Mouse (Mus musculus) midbrain, embryonic 11.5 days (tissue): ENCODE measurements at regions not wholly inside any gene's neighbourhood (a gene's known extent, or its start where the extent isn't known, plus 50 kb on each side); places are given as distances from the start of the nearest gene placed in this dataset.

Experiments
- ATAC-seq: fragments of 200-750 bp; cut with Nextera tagmentation; 2 replicates; pipeline ENCODE4 v1.8.0; 2017; ENCODE audit warnings: moderate TSS enrichment, moderate library complexity; ENCODE audit not compliant: low FRiP score
- DNase-seq: peaks from one replicate; pipeline ENCODE4 v3.0.0; 2015; ENCODE audit warnings: low spot score; ENCODE audit errors: missing footprints
- H3K27ac ChIP-seq: fragments of 300-500 bp; sonication (generic); 2 replicates; pipeline ENCODE4 v1.5.1; 2014; ENCODE audit warnings: low read depth, low read length
- H3K27me3 ChIP-seq: fragments of 300-500 bp; sonication (generic); 2 replicates; pipeline ENCODE4 v1.6.1; 2014; ENCODE audit warnings: mild to moderate bottlenecking, low read length, moderate library complexity, mixed read lengths; ENCODE audit not compliant: control insufficient read depth, insufficient read depth
- H3K36me3 ChIP-seq: fragments of 300-500 bp; sonication (generic); 2 replicates; pipeline ENCODE4 v1.6.1; 2014; ENCODE audit warnings: mild to moderate bottlenecking, low read length, moderate library complexity, mixed read lengths; ENCODE audit not compliant: control insufficient read depth, insufficient read depth
- H3K4me1 ChIP-seq: fragments of 300-500 bp; sonication (generic); 2 replicates; pipeline ENCODE4 v1.6.1; 2014; ENCODE audit warnings: low read length; ENCODE audit not compliant: control insufficient read depth, insufficient read depth
- H3K4me2 ChIP-seq: fragments of 300-500 bp; sonication (generic); 2 replicates; pipeline ENCODE4 v1.6.1; 2014; ENCODE audit warnings: mild to moderate bottlenecking, moderate library complexity
- H3K4me3 ChIP-seq: fragments of 300-500 bp; sonication (generic); 2 replicates; pipeline ENCODE4 v1.5.1; 2014; ENCODE audit warnings: low read depth, low read length
- H3K9ac ChIP-seq: fragments of 300-500 bp; sonication (generic); 2 replicates; pipeline ENCODE4 v1.6.1; 2014; ENCODE audit warnings: low read length
- H3K9me3 ChIP-seq: fragments of 300-500 bp; sonication (generic); 2 replicates; pipeline ENCODE4 v1.6.1; 2016; ENCODE audit warnings: low read length; ENCODE audit not compliant: control insufficient read depth
- WGBS: fragments of 180-500 bp; shearing (Covaris S2); extraction: QIAGEN DNeasy Blood & Tissue Kit; methylation state at CpG from one replicate; pipeline ENCODE4 v1.1.7; 2014; 5-methylcytosine and 5-hydroxymethylcytosine counted together

DNA sequence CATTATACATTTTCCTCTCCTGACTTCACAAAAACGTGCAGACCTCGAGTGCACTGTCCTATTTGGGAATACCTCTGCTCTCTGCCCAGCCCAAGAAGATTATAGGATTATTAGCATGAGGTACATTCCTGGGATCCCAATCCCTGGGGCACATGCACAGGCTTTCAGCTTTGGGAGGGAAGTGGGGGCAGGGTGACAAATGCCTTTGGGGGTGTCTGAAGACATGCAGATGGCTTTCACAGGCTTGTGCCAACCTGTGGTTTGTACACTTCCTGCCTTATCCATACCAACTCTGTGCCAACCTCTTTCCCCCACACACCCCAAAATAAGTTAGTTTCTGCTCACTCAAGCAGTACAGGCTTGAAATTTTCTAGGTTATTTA is 160.3 kb upstream of the Thbs1 start:
- Histone ChIP-seq H3K27me3 (no peaks in the 10 kb centered on the region), H3K4me3 (no peak overlapping the region), H3K4me1 (no peaks in the 10 kb centered on the region), H3K4me2 (no peak overlapping the region), H3K36me3 (no peaks in the 10 kb centered on the region), H3K9me3 (no peaks in the 10 kb centered on the region), H3K27ac (no peak overlapping the region), H3K9ac (no peak overlapping the region)
- ATAC-seq (no peak), DNase-seq (no peak)
- 67% methylated on average over 2 of the region's 2 CpGs for WGBS

DNA sequence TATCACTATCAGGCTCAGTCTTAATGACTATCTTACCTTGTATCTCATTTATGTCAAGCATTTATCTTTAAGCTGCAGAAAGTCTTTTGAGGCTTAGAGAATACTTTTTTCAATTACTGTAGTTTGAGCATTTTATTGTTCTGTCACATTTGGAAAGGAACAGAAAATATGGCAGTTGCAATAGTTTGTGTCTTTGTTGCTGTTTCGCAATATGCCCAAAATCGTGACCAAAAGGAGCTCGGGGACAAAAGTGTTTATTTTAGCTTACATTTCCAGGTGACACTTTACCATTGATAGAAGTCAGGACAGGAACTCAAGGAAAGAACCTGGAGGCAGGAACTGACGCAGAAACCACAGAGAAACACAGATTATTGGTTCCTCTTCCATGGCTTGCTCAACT is 152.9 kb upstream of the Thbs1 start:
- no peak overlapping the region for H3K4me2 ChIP-seq
- no peaks in the 10 kb centered on the region for H3K4me1 ChIP-seq
- no peak for DNase-seq
- H3K27ac ChIP-seq: no peak overlapping the region
- ATAC-seq: no peak
- no peak overlapping the region for H3K9ac ChIP-seq
- no peak overlapping the region for H3K4me3 ChIP-seq
- no peaks in the 10 kb centered on the region for H3K27me3 ChIP-seq
- no peaks in the 10 kb centered on the region for H3K36me3 ChIP-seq
- WGBS: 93% methylated on average over 4 of the region's 4 CpGs
- H3K9me3 ChIP-seq: no peaks in the 10 kb centered on the region

DNA sequence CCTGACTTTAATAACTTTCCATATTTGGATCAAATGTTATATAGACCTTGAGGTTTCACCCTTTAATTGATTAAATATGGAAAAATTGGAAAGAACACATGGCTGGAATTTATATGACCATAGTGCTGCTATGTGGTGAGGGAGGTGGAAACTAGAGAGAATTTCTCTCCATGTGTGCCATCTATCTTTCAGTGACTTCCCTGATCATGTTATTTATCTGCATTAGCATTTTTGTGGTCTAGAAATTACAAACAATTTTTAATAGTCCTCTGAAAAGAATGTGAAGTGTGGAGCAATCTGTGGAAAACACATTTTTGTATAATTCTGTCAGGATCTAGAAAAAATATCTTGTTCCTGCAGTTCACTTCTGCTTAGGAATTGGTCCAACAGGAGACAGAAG is 152.2 kb upstream of the Thbs1 start:
- Histone ChIP-seq H3K9me3 (no peaks in the 10 kb centered on the region), H3K27ac (no peak overlapping the region), H3K36me3 (no peaks in the 10 kb centered on the region), H3K4me3 (no peak overlapping the region), H3K4me2 (no peak overlapping the region), H3K9ac (no peak overlapping the region), H3K4me1 (no peaks in the 10 kb centered on the region), H3K27me3 (no peaks in the 10 kb centered on the region)
- DNase-seq (no peak), ATAC-seq (no peak)

DNA sequence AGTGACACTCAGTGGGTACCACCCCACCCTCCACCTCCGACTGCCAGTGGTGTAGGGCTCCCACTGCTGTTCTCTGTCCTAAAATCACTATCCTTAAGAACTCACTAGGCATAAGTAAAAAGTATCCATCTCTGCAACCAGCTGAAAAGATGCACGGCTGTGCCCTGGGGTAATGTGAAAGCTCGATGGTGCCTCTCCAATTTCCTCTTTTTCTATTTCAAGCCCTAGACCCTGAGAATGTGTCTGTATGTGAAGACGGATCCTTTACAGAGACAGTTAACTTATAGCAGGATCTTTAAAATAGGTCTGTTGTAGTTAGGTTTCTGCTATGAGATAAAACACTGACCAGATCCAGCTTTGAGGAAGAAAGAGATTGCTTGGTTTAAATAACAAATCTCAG is 149.1 kb upstream of the Thbs1 start:
- WGBS: 88% methylated on average over 4 of the region's 4 CpGs
- Histone ChIP-seq H3K27ac (no peak overlapping the region), H3K9ac (no peak overlapping the region), H3K36me3 (no peaks in the 10 kb centered on the region), H3K4me3 (no peak overlapping the region), H3K4me2 (no peak overlapping the region), H3K9me3 (no peaks in the 10 kb centered on the region), H3K4me1 (no peaks in the 10 kb centered on the region), H3K27me3 (no peaks in the 10 kb centered on the region)
- DNase-seq: no peak
- no peak for ATAC-seq

DNA sequence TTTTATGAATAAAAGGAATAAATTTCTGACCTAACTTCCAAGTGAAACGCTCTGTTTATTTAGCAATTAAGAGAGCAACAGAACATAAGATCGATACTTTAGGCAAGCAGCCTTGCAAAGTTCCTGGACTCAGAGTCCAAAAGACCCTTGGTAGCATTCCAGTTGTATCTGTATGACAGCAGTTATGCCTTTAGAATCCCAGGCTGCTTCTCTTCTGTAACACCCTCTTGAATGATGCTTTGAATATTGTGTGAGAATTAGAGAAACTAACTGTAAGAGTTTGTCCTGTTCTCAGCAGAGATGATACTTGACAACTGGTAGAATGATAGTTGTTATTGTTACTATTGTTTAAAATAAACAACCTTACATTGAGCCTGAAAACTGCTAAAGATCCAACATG is 148.2 kb upstream of the Thbs1 start:
- Histone ChIP-seq H3K4me3 (no peak overlapping the region), H3K9me3 (no peaks in the 10 kb centered on the region), H3K4me2 (no peak overlapping the region), H3K27me3 (no peaks in the 10 kb centered on the region), H3K9ac (no peak overlapping the region), H3K36me3 (no peaks in the 10 kb centered on the region), H3K27ac (no peak overlapping the region), H3K4me1 (no peaks in the 10 kb centered on the region)
- DNase-seq (no peak), ATAC-seq (no peak)
- WGBS: 93% methylated on average over 2 of the region's 2 CpGs

DNA sequence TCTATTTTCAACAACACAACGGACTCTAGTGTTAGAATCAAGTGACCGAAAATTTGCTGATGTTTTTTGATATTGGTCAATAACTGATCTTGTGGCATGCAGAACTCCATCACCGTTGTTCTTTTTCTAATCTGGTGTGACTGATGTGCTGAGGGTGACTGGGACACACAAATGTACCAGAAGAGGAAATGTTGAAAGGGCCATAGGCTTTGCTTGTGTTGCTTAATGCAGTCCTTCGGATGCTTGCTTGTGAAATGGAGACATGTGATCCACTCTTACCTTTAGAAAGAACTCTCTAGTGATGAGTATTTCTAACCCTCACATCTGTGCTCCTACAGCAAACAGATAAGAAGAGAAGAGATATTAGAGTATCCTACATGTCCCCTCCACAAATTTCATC is 145.9 kb upstream of the Thbs1 start:
- WGBS: 92% methylated on average over 4 of the region's 4 CpGs
- Histone ChIP-seq H3K4me2 (no peak overlapping the region), H3K4me1 (no peaks in the 10 kb centered on the region), H3K27ac (no peak overlapping the region), H3K9me3 (no peaks in the 10 kb centered on the region), H3K27me3 (no peaks in the 10 kb centered on the region), H3K36me3 (no peaks in the 10 kb centered on the region), H3K4me3 (no peak overlapping the region), H3K9ac (no peak overlapping the region)
- DNase-seq: no peak
- no peak for ATAC-seq

DNA sequence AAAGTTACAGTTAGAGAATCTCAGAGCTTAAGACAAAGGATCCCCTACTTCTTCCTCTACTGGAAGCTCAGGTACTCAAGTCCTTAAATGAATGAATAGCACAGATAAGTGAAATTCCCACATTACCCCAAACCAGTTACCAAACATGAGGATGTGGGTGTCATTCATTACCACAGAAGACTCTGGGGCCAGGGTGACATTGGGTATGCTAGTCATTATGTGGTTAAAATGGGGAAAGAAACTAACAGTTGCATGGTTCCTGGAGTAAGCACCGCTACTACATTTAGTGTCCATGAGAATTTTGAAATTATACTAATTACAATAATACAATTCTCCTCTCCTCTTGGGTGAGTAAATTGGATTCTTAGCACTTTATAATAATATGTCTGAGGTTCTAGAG is 142.9 kb upstream of the Thbs1 start:
- Histone ChIP-seq H3K4me1 (no peaks in the 10 kb centered on the region), H3K4me3 (no peak overlapping the region), H3K27ac (no peak overlapping the region), H3K9ac (no peak overlapping the region), H3K9me3 (no peaks in the 10 kb centered on the region), H3K4me2 (no peak overlapping the region), H3K27me3 (no peaks in the 10 kb centered on the region), H3K36me3 (no peaks in the 10 kb centered on the region)
- WGBS: 95% methylated on average over 1 of the region's 1 CpGs
- no peak for ATAC-seq
- no peak for DNase-seq

DNA sequence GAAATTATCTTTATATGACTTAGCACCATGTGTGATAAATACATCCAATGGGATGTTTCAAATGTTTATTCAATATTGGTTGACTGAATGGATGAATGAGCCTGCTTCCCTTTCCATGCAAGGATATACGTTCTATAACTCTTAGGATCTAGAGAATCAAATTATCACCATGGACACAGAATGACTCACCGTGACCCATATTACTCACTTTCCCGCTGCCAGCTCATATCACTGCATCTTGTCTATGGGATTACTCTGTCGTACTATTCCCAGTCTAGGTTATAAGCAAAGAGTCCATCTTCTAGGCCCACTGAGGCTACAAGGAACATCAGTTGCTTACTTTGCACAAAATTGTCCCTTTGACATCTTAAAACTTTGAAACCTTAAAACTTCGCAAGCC is 141.0 kb upstream of the Thbs1 start:
- no peaks in the 10 kb centered on the region for H3K36me3 ChIP-seq
- H3K4me2 ChIP-seq: no peak overlapping the region
- no peak overlapping the region for H3K27ac ChIP-seq
- DNase-seq: no peak
- H3K4me1 ChIP-seq: no peaks in the 10 kb centered on the region
- no peak overlapping the region for H3K9ac ChIP-seq
- no peak for ATAC-seq
- H3K27me3 ChIP-seq: no peaks in the 10 kb centered on the region
- no peak overlapping the region for H3K4me3 ChIP-seq
- WGBS: 93% methylated on average over 5 of the region's 5 CpGs
- H3K9me3 ChIP-seq: no peaks in the 10 kb centered on the region

DNA sequence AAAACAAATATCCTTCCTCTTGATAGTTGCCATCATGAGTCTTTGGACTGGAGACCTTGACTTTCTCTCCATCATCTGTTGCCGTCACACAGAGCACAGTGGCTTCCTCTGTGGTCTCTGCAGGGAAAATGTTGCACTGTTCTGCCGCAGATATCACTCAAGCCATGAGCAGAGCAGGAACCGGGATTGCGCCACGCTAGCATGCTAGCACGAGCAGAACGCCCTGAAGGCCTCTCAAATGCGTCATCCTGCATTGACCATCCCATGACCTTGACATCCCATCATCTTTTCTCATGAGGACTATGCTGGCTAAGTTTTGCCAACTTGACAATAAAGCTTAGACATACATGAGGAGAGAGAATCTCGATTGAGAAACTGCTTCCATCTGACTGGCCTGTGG is 134.6 kb upstream of the Thbs1 start:
- Histone ChIP-seq H3K36me3 (no peaks in the 10 kb centered on the region), H3K27ac (no peak overlapping the region), H3K9me3 (no peaks in the 10 kb centered on the region), H3K4me2 (no peak overlapping the region), H3K9ac (no peak overlapping the region), H3K4me1 (no peaks in the 10 kb centered on the region), H3K27me3 (no peaks in the 10 kb centered on the region), H3K4me3 (no peak overlapping the region)
- ATAC-seq: no peak
- DNase-seq: no peak
- WGBS: 92% methylated on average over 9 of the region's 9 CpGs

DNA sequence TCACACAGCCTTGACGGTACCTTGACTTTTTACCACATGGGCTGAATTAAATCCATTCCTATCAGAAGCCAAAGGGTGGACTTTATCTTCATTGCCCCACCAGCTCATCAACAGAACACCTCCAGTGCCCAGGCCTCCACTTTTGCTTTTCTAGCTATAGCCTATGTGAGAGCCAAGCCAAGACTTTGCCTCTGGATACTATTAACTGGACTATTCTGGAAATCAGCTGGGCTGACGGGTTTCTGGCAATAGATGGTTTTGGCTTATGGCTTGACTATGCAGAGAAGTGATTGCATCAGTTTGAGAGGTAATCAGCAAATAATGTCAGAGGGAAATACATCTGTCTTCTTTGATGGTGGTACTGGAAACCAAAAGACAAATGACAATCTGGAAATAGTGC is 130.8 kb upstream of the Thbs1 start:
- ATAC-seq: no peak
- H3K27ac ChIP-seq: no peak overlapping the region
- no peak overlapping the region for H3K9ac ChIP-seq
- H3K4me2 ChIP-seq: no peak overlapping the region
- no peak overlapping the region for H3K4me3 ChIP-seq
- DNase-seq: no peak
- H3K9me3 ChIP-seq: no peaks in the 10 kb centered on the region
- H3K36me3 ChIP-seq: no peaks in the 10 kb centered on the region
- 93% methylated on average over 2 of the region's 2 CpGs for WGBS
- no peaks in the 10 kb centered on the region for H3K27me3 ChIP-seq
- H3K4me1 ChIP-seq: no peaks in the 10 kb centered on the region
